Mouse (Mus musculus) right cerebral cortex, postnatal 36 days (tissue): ENCODE data around the gene Serpine1.
A peak's percentile ranks its signal among the peaks of the same experiment; 100 is the strongest.

Experiments
- DNase-seq, 2 experiments: peaks; one replicate each; pipeline ENCODE4 v3.0.0; 2022; ENCODE audit warnings: low spot score in 2 of 2, mixed read lengths in 1 of 2

Serpine1 gene

GRCm38 (mm10) chr5:137096037-137096436 lies 24.0 kb upstream of the Serpine1 start:
- DNase-seq, result peak in 1 of 2 experiments; percentile 61

- no peak for DNase-seq
Measured at GRCm38 (mm10) chr5:137095135-137095534, 23.1 kb upstream of the Serpine1 start.

GRCm38 (mm10) chr5:137093720-137094119 lies 21.7 kb upstream of the Serpine1 start:
- DNase-seq, result no peak

- DNase-seq, result no peak
Measured at GRCm38 (mm10) chr5:137091560-137091959, 19.5 kb upstream of the Serpine1 start.

- DNase-seq, result no peak
Measured at GRCm38 (mm10) chr5:137090870-137091269, 18.8 kb upstream of the Serpine1 start.

- no peak for DNase-seq
Measured at GRCm38 (mm10) chr5:137087410-137087809, 15.3 kb upstream of the Serpine1 start.

GRCm38 (mm10) chr5:137085731-137086130 lies 13.7 kb upstream of the Serpine1 start:
- DNase-seq, result no peak

GRCm38 (mm10) chr5:137085021-137085420 lies 13.0 kb upstream of the Serpine1 start:
- DNase-seq, result no peak

GRCm38 (mm10) chr5:137083051-137083450 lies 11.0 kb upstream of the Serpine1 start:
- DNase-seq, result no peak

GRCm38 (mm10) chr5:137079849-137080248 lies 7.8 kb upstream of the Serpine1 start:
- no peak for DNase-seq

- DNase-seq, result no peak
Measured at GRCm38 (mm10) chr5:137078616-137079015, 6.5 kb upstream of the Serpine1 start.

GRCm38 (mm10) chr5:137078041-137078440 lies 6.0 kb upstream of the Serpine1 start:
- no peak for DNase-seq

- DNase-seq, result no peak
Measured at GRCm38 (mm10) chr5:137077187-137077586, 5.1 kb upstream of the Serpine1 start.

GRCm38 (mm10) chr5:137076191-137076930 lies 4.3 kb upstream of the Serpine1 start:
- peak in 1 of 2 experiments; percentile 30 for DNase-seq

GRCm38 (mm10) chr5:137075726-137076125 lies 3.7 kb upstream of the Serpine1 start:
- no peak for DNase-seq

- no peak for DNase-seq
Measured at GRCm38 (mm10) chr5:137074191-137074651, 2.2 kb upstream of the Serpine1 start.

- no peak for DNase-seq
Measured at GRCm38 (mm10) chr5:137073141-137073540, 1.1 kb upstream of the Serpine1 start.

GRCm38 (mm10) chr5:137070881-137071605 lies 1.0 kb downstream of the Serpine1 start:
- no peak for DNase-seq

GRCm38 (mm10) chr5:137068711-137069110 lies 3.4 kb downstream of the Serpine1 start:
- DNase-seq, result no peak

- no peak for DNase-seq
Measured at GRCm38 (mm10) chr5:137065923-137066322, 6.1 kb downstream of the Serpine1 start.

GRCm38 (mm10) chr5:137065454-137065853 lies 6.6 kb downstream of the Serpine1 start:
- no peak for DNase-seq

- DNase-seq, result no peak
Measured at GRCm38 (mm10) chr5:137062601-137063000, 9.5 kb downstream of the Serpine1 start.
